Mouse (Mus musculus): Measurements from ENCODE around the gene Pdgfra.

Gene Pdgfra

DNA sequence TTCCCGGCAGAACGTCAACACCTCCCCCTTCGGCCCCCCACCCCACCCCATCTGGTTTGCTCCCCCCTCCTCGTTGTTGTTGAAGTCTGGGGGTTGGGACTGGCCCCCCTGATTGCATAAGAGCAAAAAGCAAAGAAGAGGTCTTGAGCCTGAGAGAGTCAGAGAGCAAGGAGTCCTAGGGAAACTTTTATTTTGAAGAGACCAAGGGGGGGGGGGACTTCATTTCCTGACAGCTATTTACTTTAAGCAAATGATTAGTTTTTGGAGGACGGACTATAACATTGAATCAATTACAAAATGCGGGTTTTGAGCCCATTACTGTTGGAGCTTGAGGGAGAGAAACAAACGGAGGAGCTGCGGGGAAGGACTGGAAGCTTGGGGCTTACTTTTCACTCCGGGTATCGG, at the start of gene Pdgfra:
Gene Pdgfra (plus strand): TSS at position 272 of the 405 bp plus-strand sequence.
- no peak for DNase-seq

- no peak for DNase-seq
Observed at GRCm38 (mm10) chr5:75106511-75106910, 45.6 kb upstream of the Pdgfra start.

DNA sequence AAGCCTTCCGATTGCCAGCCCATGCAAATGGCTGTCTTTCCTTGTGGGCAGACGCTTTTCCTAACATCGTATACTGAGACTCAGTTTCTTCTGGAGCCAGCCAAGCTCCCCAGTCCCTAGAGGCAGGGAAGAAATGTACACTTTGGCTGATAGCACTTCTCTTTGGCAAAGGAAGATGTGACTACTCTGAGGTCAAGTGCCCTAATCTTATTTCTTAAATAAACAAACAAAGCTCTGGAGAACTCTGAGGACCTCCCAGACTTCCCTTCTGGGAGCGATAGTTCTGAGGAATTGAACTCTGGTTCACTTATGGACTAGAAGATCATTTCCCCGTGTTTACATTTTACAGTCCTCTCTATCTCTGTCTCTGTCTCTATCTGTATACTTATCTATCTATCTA, 42.7 kb upstream of the Pdgfra start:
- no peak for DNase-seq

- no peak for DNase-seq
Observed at GRCm38 (mm10) chr5:75111781-75112180, 40.3 kb upstream of the Pdgfra start.

GRCm38 (mm10) chr5:75118840-75119239, 33.3 kb upstream of the Pdgfra start:
- DNase-seq = peak; percentile 54

DNA sequence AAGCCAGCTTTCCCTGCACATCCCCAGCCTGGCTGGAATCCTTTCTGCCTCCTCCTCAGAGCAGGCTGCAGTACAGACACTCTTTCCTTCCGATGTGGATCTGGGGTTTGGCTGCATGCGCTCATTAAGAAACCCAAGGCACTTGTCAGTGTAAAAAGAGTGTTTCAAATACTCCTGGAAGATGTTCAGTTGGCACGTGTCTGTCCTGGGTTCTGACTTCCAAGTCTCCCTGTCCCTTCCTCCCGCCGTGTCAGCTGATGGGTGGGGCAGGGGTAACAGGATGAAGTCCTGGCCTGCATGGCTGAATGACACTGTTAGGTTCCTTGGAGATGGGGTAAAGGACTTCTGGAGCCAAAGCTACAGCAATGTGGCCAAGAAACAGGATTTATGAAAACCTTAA, 30.4 kb upstream of the Pdgfra start:
- DNase-seq = no peak

DNA sequence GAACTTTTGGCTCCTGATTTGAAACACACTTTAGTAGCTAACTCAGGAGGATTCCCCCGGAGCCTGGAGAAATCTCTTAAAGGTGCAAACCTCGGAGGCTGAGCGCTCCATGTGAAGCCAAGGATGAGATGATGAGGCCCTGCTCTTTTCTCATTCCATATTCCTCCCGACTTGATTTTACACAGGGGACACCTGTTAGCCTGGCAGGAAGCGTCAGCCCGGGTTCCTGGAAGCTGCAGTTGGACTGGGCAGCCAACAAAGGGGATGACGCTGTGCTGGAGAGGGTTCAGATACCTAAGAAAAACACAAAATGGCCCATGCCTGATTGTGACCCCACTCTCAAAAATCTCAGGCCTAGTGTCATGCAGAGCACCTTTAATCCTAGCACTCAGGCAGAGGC, 17.4 kb upstream of the Pdgfra start:
- no peak for DNase-seq

DNA sequence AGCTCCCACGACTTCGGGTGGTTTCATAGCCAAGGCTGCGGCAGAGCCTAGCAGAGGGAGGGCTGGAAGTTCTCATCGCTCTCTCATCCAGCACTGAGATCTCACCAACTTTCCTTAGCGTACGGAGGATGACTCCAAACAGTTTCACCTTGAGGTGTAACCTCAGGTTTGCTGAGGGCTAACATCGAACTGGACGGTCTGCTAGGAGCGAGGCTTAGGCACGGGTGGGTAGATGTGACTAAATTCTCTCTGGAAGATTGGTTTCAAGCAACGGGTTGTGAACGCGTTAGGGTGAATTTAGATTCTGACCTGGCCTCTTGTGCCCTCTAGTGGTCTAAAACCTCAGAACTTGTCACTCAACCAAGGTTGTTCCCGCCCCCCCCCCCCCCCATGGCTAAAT, 9.0 kb upstream of the Pdgfra start:
- peak; percentile 58 for DNase-seq

GRCm38 (mm10) chr5:75143767-75144166, 8.3 kb upstream of the Pdgfra start:
- no peak for DNase-seq

DNA sequence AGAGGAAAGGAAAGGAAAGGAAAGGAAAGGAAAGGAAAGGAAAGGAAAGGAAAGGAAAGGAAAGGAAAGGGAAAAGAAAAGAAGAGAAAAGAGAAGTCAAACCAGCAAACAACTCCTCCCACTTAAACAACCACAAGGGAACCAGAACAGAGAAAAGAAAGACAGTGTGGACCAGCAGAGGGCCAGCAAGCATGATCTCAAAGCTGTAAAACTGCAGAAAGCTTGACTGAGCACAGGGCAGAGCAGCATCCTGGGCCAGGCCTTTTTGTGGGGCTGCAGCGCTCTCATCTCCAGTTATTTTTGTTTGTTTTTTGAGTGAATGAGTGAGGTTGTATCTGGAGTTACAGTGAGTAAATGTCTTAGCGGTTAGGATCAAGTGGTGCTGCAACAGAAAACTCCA, 6.8 kb upstream of the Pdgfra start:
- no peak for DNase-seq

DNA sequence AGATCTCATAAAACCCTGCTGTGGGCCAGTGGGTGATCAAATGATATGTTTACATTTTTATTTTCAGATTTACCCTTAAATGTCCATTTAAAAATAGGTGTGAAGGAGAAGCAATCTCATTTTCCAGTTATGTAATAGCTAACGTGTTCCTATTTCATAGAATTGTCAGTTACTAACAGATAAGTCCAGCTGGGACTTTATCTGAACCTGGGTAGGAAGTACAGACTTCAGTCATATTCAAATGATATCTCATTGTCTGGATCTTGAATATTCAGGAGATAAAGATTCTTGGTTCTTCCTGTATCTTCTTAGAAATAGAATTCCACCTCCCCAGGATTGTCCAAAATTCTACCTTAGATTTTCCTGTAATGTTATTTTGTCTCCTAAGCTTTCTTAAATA, 5.6 kb upstream of the Pdgfra start:
- DNase-seq = no peak

DNA sequence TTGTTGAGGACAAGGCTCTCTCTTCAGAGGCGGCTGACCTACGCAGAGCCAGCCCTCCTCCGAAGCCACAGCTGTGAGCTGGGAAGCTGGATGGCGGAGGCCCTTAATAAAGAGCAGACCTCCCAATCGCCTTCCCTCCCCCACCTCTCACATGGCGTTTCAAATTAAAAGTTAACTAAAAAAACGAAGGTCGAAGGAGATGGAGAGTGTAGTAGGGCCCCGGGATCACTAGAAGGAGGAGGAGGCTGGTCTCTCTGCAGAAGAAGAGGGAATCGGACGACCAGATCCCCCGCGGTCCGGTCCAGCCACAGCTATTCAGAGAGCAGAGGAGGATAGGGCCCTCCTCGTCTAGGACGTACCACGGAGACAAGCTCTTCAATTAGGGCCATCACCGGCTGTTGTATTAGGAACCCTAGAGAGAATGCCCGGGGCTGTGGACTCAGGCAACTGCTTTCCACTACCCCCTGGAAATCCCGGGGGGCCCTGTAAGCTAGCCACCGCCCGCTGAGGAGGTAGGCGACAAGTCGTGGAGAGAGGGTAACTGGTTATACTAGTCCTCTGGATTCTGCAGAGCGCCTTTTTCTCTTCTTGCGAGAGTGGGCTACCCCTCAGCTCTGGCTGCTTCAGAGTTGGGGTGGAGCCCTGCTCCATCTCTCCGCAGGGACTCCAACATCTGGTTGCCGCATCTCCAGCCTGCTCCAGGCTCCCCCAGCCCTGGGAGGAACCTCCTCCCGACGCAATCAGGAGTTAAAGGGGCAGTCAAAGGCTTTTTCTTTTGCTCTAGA, 3.6 kb upstream of the Pdgfra start:
- DNase-seq = no peak

GRCm38 (mm10) chr5:75149380-75149779, 2.7 kb upstream of the Pdgfra start:
- no peak for DNase-seq

DNA sequence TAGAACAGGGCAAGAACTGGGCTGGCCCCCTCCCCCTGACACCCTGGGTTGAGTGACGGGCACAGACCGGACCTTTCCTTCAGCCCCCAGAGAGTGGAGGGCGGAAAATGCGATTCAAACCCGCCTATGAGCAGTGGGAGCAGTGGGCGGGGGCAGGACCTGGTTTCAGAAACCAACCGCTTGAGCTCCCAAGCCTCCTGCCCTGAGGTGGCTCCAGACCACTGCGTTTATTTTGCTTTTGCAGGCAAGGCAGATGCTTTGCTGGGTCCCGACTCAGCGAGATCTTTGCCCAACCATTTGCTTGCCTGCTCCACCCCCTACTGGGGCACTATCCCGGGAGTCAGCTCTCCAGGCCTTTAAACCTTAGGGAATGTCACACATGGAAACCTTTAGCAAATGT, 2.2 kb upstream of the Pdgfra start:
- DNase-seq = no peak

GRCm38 (mm10) chr5:75150341-75150981, 1.6 kb upstream of the Pdgfra start:
- DNase-seq = no peak

GRCm38 (mm10) chr5:75151146-75151900, 769 bp upstream of the Pdgfra start:
- DNase-seq = peak; percentile 36

DNA sequence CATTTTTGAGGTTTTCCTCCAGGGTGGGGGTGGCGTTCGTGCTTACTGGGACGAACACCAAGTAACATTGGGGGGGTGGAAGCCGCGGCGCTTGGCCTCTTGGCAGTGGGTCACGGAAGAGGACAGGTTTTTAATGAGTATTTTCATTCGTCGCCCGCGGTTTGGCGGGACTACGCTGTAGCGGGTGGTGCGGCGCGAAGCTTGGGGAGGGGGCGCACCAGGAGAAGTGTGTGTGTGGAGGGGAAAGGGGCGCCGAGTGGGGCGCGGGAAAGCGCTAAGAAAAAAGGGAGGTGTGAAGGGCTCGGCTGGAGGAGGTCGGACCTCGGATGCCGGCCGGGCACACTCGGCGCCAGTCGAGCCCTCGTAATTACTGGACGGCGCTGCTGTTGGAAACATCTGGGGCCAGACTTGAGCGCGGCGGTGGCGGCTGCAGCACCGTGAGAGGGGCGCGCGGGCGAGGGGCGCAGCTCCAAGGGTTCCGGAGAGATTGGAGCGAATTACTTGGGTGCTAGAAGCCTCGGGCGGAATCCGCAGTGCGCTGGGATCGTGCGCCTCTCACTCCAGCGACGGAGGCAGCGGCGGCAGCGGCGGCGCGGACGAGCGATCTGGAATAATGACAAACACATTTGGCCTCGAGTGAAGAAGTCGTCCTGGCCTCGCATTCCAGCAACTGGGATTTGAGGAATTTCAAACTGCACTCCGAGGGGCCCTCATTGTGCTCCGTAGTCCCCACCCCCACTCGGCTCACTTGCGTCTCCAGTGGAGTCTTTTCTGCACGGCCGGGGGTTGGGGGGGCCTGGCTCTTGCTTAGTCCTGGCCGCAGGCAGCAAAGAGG, 916 bp downstream of the Pdgfra start:
- DNase-seq = no peak

- DNase-seq = no peak
Observed at GRCm38 (mm10) chr5:75153626-75153960, 1.5 kb downstream of the Pdgfra start.

DNA sequence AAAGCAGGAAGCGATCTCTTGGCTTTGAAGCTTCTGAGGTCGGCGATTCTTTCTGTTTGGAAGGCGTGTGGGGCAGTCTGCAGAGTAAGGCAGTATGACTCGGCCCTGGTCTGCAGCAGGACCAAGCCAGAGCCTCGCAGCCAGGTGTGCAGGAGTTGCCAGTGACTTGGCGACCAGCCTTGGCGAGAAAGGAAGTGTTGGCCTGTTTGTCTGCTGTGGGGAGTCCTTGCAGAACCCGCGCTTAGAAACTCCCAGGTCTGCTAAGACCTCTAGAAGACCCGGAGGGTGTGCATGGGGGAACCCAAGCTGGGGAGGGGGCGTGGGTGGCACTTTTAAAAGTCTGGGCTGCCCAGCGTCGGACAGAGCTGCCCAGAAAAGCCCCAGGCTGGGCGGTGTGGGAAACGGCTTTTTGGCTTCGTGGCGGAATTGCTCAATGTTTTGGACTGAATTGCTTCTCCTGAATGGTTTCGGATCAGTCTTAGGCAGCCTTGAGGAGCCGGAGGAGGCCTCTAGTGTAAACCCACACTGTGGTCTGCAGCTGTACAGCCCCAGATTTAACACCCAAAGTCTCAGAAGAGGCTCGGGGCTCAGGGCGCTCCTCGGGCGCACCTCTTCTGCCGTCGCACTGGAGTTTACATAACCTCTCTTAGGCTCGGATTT, 2.0 kb downstream of the Pdgfra start:
- no peak for DNase-seq

GRCm38 (mm10) chr5:75154621-75155235, 2.6 kb downstream of the Pdgfra start:
- DNase-seq = no peak

GRCm38 (mm10) chr5:75155281-75155680, 3.2 kb downstream of the Pdgfra start:
- no peak for DNase-seq

All from thymus, postnatal 14 days (tissue).